Comparison of ENCODE assay signal across 16 mouse cellular contexts in the genomic region with DNA sequence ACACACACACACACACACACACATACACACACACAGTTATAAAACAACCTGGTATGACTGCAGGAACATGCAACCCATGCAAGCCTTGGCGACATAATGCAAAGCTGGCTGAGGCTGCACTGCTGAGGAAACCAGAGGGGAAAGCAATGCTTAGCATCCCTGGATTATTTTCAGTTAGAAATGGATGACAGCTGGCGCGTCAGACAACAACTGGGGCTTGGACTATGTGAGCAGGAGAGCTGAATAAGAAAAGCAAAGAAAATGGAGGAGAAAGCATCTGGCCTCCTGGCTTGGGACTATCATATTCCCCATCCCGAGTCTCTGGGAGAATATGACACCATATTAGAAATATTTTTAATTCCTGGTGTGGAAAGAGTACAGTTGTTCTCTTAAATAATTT. TPM values are rescaled to one million over a fixed set of nuclear protein-coding genes. Genes with fewer than 3 reads are reported as not detected.
A peak's percentile ranks its signal among the peaks of the same experiment; 100 is the strongest.
DNase-seq lines count a peak whose midpoint lies in the region; ATAC-seq and TF ChIP-seq lines count a peak whose summit lies in the region.
"Had no signal": no experiment of that assay in that cellular context is flagged by ENCODE, and none has a peak within 500 bp of the region (broad histone marks: within the 10 kb centered on the region; RNA-seq: fewer than 3 reads in every experiment).

No protein-coding gene starts in this region.

- no peak overlapping the region for H3K9ac ChIP-seq in limb, embryonic 12.5 days (replicated peaks)
- no peak overlapping the region for H3K9ac ChIP-seq in limb, embryonic 13.5 days
- H3K9ac ChIP-seq: forebrain, embryonic 13.5 days had no signal

- no peaks in the 10 kb centered on the region for H3K36me3 ChIP-seq in limb, embryonic 12.5 days
- H3K36me3 ChIP-seq in limb, embryonic 10.5 days = peaks cover 6% of the 10 kb centered on the region; the same call in 1 of the 2 replicates
- no peaks in the 10 kb centered on the region for H3K36me3 ChIP-seq in limb, embryonic 13.5 days

- H3K4me1 ChIP-seq in limb, embryonic 12.5 days (replicated peaks) = peaks cover 15% of the 10 kb centered on the region
- H3K4me1 ChIP-seq in limb, embryonic 10.5 days = peaks cover 17% of the 10 kb centered on the region
- peaks cover 20% of the 10 kb centered on the region for H3K4me1 ChIP-seq in limb, embryonic 13.5 days

- H3K27ac ChIP-seq in limb, embryonic 12.5 days = 0 out of 2 replicates have a peak overlapping the region, but pooled peaks have one; percentile 37
- no peak overlapping the region for H3K27ac ChIP-seq in limb, embryonic 10.5 days
- H3K27ac ChIP-seq in limb, embryonic 13.5 days = 0 out of 2 replicates have a peak overlapping the region, but pooled peaks have one; percentile 44
- H3K27ac ChIP-seq: forebrain, embryonic 13.5 days had no signal

- no peak for TF ChIP-seq POLR2A in brain, embryonic 14.5 days (IDR thresholded peaks at IDR 0.05; ENCODE audit: borderline replicate concordance, extremely low read depth, insufficient read depth, insufficient read length, poor library complexity, severe bottlenecking)

- WGBS in limb, embryonic 12.5 days = 67% methylated on average over 4 of the region's 4 CpGs
- WGBS in limb, embryonic 10.5 days = 87% methylated on average over 4 of the region's 4 CpGs
- WGBS in limb, embryonic 13.5 days = 63% methylated on average over 4 of the region's 4 CpGs

- no peak overlapping the region for H3K4me3 ChIP-seq in limb, embryonic 12.5 days (replicated peaks)
- no peak overlapping the region for H3K4me3 ChIP-seq in limb, embryonic 10.5 days
- no peak overlapping the region for H3K4me3 ChIP-seq in limb, embryonic 13.5 days
- H3K4me3 ChIP-seq: forebrain, embryonic 13.5 days had no signal

- no peak overlapping the region for H3K4me2 ChIP-seq in limb, embryonic 12.5 days
- H3K4me2 ChIP-seq in limb, embryonic 13.5 days (replicated peaks) = no peak overlapping the region
- H3K4me2 ChIP-seq: forebrain, embryonic 13.5 days; midbrain, embryonic 11.5 days had no signal

- H3K27me3 ChIP-seq in limb, embryonic 12.5 days = no peaks in the 10 kb centered on the region
- H3K27me3 ChIP-seq in limb, embryonic 10.5 days (ENCODE audit: low read depth, poor library complexity, severe bottlenecking) = no peaks in the 10 kb centered on the region
- no peaks in the 10 kb centered on the region for H3K27me3 ChIP-seq in limb, embryonic 13.5 days
- H3K27me3 ChIP-seq: forebrain, embryonic 13.5 days had no signal

- TF ChIP-seq CTCF in brain, embryonic 14.5 days (IDR thresholded peaks at IDR 0.05; ENCODE audit: borderline replicate concordance, extremely low read depth, insufficient read depth, insufficient read length) = no peak

- intact Hi-C loops in gastrocnemius, postnatal 14 days (cut with DNase I; ENCODE audit: low total_unique reads) = no loop called here

- no peak for ATAC-seq in limb, embryonic 12.5 days (ENCODE audit: insufficient number of reproducible peaks, insufficient read depth, low FRiP score, low TSS enrichment, low read depth)
- no peak for ATAC-seq in limb, embryonic 13.5 days (ENCODE audit: low FRiP score, low read depth)
- no peak for ATAC-seq in inflammation-experienced regulatory T-cells, adult 6 months
- ATAC-seq: activated CD4-positive, CD25-positive, alpha-beta regulatory T cell, adult 4 months; forebrain, embryonic 13.5 days; hindbrain, embryonic 16.5 days had no signal

- peak; percentile 28 for DNase-seq in gastrocnemius, postnatal 14 days
- no peak for DNase-seq in gastrocnemius, postnatal 25 days
- no peak for DNase-seq in limb, embryonic 10.5 days (ENCODE audit: low spot score)
- peak; percentile 10 for DNase-seq in brain, embryonic 14.5 days (ENCODE audit: low read depth)
- no peak for DNase-seq in kidney, postnatal 14 days
- DNase-seq: B cell, adult 2 months; cerebellum, adult 18-20 months; lung, postnatal 14 days had no signal

- H3K9me3 ChIP-seq in limb, embryonic 12.5 days = no peaks in the 10 kb centered on the region
- H3K9me3 ChIP-seq in limb, embryonic 10.5 days (replicated peaks) = no peaks in the 10 kb centered on the region
- H3K9me3 ChIP-seq in limb, embryonic 13.5 days = no peaks in the 10 kb centered on the region
- H3K9me3 ChIP-seq: forebrain, embryonic 13.5 days; G1E had no signal

RNA-seq across cellular contexts. Expression of gene Primpol, which starts 4.1 kb away (rescaled TPM):
- 1 to 10 TPM; 2.7 to 2.8 TPM for total RNA-seq in gastrocnemius, postnatal 14 days (2021)
- total RNA-seq in gastrocnemius, postnatal 25 days (2021) = 1 to 10 TPM; 1.2 to 2.0 TPM
- 14.9 and 18.4 TPM in 2 replicates for polyA plus RNA-seq in limb, embryonic 12.5 days (2016; fragmentation: Nextera tagmentation; extraction: Ambion mirVana)
- 8.9 and 11.4 TPM in 2 replicates for polyA plus RNA-seq in limb, embryonic 10.5 days (2016; fragmentation: Nextera tagmentation; extraction: Ambion mirVana)
- polyA plus RNA-seq in brain, embryonic 14.5 days (2012; rRNA removed) = 2.8 and 5.0 TPM in 2 replicates
- 14.6 and 16.0 TPM in 2 replicates for polyA plus RNA-seq in limb, embryonic 13.5 days (2015; fragmentation: Nextera tagmentation; extraction: Ambion mirVana)
- polyA plus RNA-seq in inflammation-experienced regulatory T-cells, adult 6 months (2017; shearing (Covaris generic)) = 10 to 100 TPM; 39.6 to 49.3 (median 41.3) TPM

RNA-seq across cellular contexts. Expression of gene Casp3, which starts 4.2 kb away (rescaled TPM):
- 1 to 10 TPM; 5.5 to 9.8 TPM for total RNA-seq in gastrocnemius, postnatal 14 days (2021)
- total RNA-seq in gastrocnemius, postnatal 25 days (2021) = 1 to 10 TPM; 2.3 to 3.1 TPM
- polyA plus RNA-seq in limb, embryonic 12.5 days (2016; fragmentation: Nextera tagmentation; extraction: Ambion mirVana) = 132 and 138 TPM in 2 replicates
- 128 and 145 TPM in 2 replicates for polyA plus RNA-seq in limb, embryonic 10.5 days (2016; fragmentation: Nextera tagmentation; extraction: Ambion mirVana)
- 132 and 135 TPM in 2 replicates for polyA plus RNA-seq in brain, embryonic 14.5 days (2012; rRNA removed)
- polyA plus RNA-seq in limb, embryonic 13.5 days (2015; fragmentation: Nextera tagmentation; extraction: Ambion mirVana) = 107 and 109 TPM in 2 replicates
- polyA plus RNA-seq in inflammation-experienced regulatory T-cells, adult 6 months (2017; shearing (Covaris generic)) = 100 to 1,000 TPM in 1 of 3 experiments, 10 to 100 TPM in 2; 46.2 to 129 (median 63.6) TPM

Comparison
In these comparisons a context has a peak if more than half of its experiments do, and no peak if none do; other contexts are left out.
1. DNase-seq: peak in gastrocnemius, postnatal 14 days (single experiment) and brain, embryonic 14.5 days (single experiment); none in gastrocnemius, postnatal 25 days (single experiment), limb, embryonic 10.5 days (single experiment) and kidney, postnatal 14 days (single experiment).